Mouse (Mus musculus) bone marrow, adult 2 months (tissue): ENCODE measurements around the gene Vsnl1.

Experiments used
- CTCF ChIP-seq: fragments of 200-500 bp; IDR thresholded peaks from 2 replicates; pipeline ENCODE4 v1.5.1; 2011; ENCODE audit warnings: low read length, control low read depth; ENCODE audit not compliant: control insufficient read depth, insufficient read depth
- POLR2A ChIP-seq: fragments of 200-500 bp; IDR thresholded peaks from 2 replicates; pipeline ENCODE4 v1.6.1; 2011; ENCODE audit warnings: low read depth, mild to moderate bottlenecking, control low read depth, low read length, borderline replicate concordance; ENCODE audit not compliant: control insufficient read depth

DNA sequence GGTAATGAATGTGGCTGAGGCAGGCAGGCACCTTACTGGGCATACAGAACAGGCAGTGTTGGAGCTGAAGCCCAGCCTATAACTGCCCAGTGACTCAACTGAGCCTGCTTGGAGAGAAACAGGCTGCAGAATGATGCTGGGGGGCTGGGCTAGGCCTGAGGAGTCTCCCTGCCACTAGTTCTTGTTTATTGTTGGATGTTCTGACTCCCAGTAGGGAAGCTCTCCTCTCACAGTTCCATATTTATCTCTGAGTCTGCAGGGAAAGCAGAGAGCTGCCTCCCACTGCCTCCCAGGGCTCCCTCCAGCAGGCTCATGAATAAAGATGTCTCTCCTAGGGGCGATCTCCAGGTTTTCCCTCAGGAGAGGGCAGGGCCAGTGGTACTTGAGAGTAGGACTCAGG is 88.0 kb downstream of the Vsnl1 start:
- no peak for TF ChIP-seq POLR2A
- no peak for TF ChIP-seq CTCF
